Mouse (Mus musculus) MEL (cell line): ENCODE results near the gene Pidd1.

ENCODE experiments used
- BHLHE40 ChIP-seq: IDR thresholded peaks from 2 replicates; pipeline ENCODE4 v1.6.1; 2012; ENCODE audit warnings: low read depth, mild to moderate bottlenecking, inconsistent platforms, low read length, improper control_type of control experiment, borderline replicate concordance
- CHD2 ChIP-seq: IDR thresholded peaks from 2 replicates; pipeline ENCODE4 v1.6.1; 2011; ENCODE audit warnings: low read length, improper control_type of control experiment
- CTCF ChIP-seq, 3 experiments: IDR thresholded peaks in 2 of 3; conservative IDR thresholded peaks in 1 of 3; 2 replicates each; pipeline ENCODE4 v1.5.1; 2011 to 2012; ENCODE audit warnings: low read length in 3 of 3, low read depth in 2 of 3, mild to moderate bottlenecking in 2 of 3, improper control_type of control experiment in 1 of 3, inconsistent platforms in 1 of 3, mixed read lengths in 1 of 3, moderate library complexity in 1 of 3; ENCODE audit not compliant: control insufficient read depth in 1 of 3, insufficient read depth in 1 of 3, poor library complexity in 1 of 3, severe bottlenecking in 1 of 3
- EP300 ChIP-seq, 2 experiments: IDR thresholded peaks; 2 replicates each; pipeline ENCODE4 v1.6.1; 2011; ENCODE audit warnings: improper control_type of control experiment in 2 of 2, low read length in 2 of 2, low read depth in 1 of 2, mild to moderate bottlenecking in 1 of 2
- GATA1 ChIP-seq: IDR thresholded peaks from 2 replicates; pipeline ENCODE4 v1.6.1; 2011; ENCODE audit warnings: low read depth, low read length, improper control_type of control experiment
- MAFK ChIP-seq: IDR thresholded peaks from 2 replicates; pipeline ENCODE4 v1.6.1; 2011; ENCODE audit warnings: low read depth, mild to moderate bottlenecking, low read length, improper control_type of control experiment, borderline replicate concordance
- NELFE ChIP-seq: IDR thresholded peaks from 2 replicates; pipeline ENCODE4 v1.6.1; 2011; ENCODE audit warnings: low read depth, low read length, improper control_type of control experiment
- POLR2A ChIP-seq, 2 experiments: IDR thresholded peaks; 2 replicates each; pipeline ENCODE4 v1.6.1; 2011 to 2012; ENCODE audit warnings: low read length in 2 of 2, mild to moderate bottlenecking in 2 of 2, control low read depth in 1 of 2, improper control_type of control experiment in 1 of 2, low read depth in 1 of 2, moderate library complexity in 1 of 2; ENCODE audit not compliant: control insufficient read depth in 1 of 2, insufficient read depth in 1 of 2, poor library complexity in 1 of 2
- RAD21 ChIP-seq: IDR thresholded peaks from 2 replicates; pipeline ENCODE4 v1.6.1; 2011; ENCODE audit warnings: mild to moderate bottlenecking, low read depth, low read length, improper control_type of control experiment
- TBP ChIP-seq: IDR thresholded peaks from 2 replicates; pipeline ENCODE4 v1.8.0; 2011; ENCODE audit warnings: low read depth, low read length, improper control_type of control experiment
- TCF12 ChIP-seq: IDR thresholded peaks from 2 replicates; pipeline ENCODE4 v1.6.1; 2014; ENCODE audit warnings: low read depth, mild to moderate bottlenecking, inconsistent platforms, low read length, improper control_type of control experiment, moderate library complexity
- ZNF384 ChIP-seq: IDR thresholded peaks from 2 replicates; pipeline ENCODE4 v1.6.1; 2012; ENCODE audit warnings: low read depth, mild to moderate bottlenecking, inconsistent platforms, low read length, improper control_type of control experiment

GRCm38 (mm10) chr7:141408833-141409232 lies 35.0 kb downstream of the Pidd1 start:
- TF ChIP-seq ZNF384 = no peak
- TF ChIP-seq CTCF (IDR thresholded peaks at IDR 0.05 in 2 of 3, conservative IDR thresholded peaks at IDR 0.05 in 1 of 3; ENCODE audit: control insufficient read depth in 1 of 3, insufficient read depth in 1 of 3, low read depth in 2 of 3, low read length in 3 of 3, poor library complexity in 1 of 3, severe bottlenecking in 1 of 3) = peak; percentile 60 to 91 (median 77)
- no peak for TF ChIP-seq POLR2A (IDR thresholded peaks at IDR 0.05; ENCODE audit: control insufficient read depth in 1 of 2, insufficient read depth in 1 of 2, low read depth in 1 of 2, low read length in 2 of 2, poor library complexity in 1 of 2)
- TF ChIP-seq RAD21 = peak; percentile 62
- TF ChIP-seq NELFE = no peak
- no peak for TF ChIP-seq MAFK
- TF ChIP-seq TBP = no peak
- TF ChIP-seq EP300 (IDR thresholded peaks at IDR 0.05; ENCODE audit: low read depth in 1 of 2, low read length in 2 of 2) = no peak
- TF ChIP-seq BHLHE40 = no peak
- no peak for TF ChIP-seq CHD2
- TF ChIP-seq GATA1 = no peak
- TF ChIP-seq TCF12 = no peak
